Mouse (Mus musculus) heart, embryonic 16.5 days (tissue): ENCODE measurements around the gene Tbx4. TPM values are rescaled to one million over a fixed set of nuclear protein-coding genes. Genes with fewer than 3 reads are reported as not detected.

ENCODE experiments used
- polyA plus RNA-seq: library from polyadenylated mRNA; unstranded; fragments of >200 nt; fragmentation: Nextera tagmentation; extraction: Ambion mirVana; gene quantifications from 2 replicates; pipeline ENCODE4 v1.2.1, GENCODE M21; 2015

Gene Tbx4
- polyA plus RNA-seq, 1 experiment from 2014 or later = 0.72 TPM

Other genes starting within 250 kb of the Tbx4 start
- gene Tbx2, start 53.9 kb upstream of the Tbx4 start, polyA plus RNA-seq = 1.4 and 3.3 TPM in 2 replicates
- not detected in 2 replicates for gene Gm11444, start 36.1 kb upstream of the Tbx4 start, polyA plus RNA-seq